Mouse (Mus musculus) megakaryocyte, embryonic 14.5 days (primary cell): ENCODE measurements around the gene Tdrd12. TPM values are rescaled to one million over a fixed set of nuclear protein-coding genes. Genes with fewer than 3 reads are reported as not detected.
"Not testable (repeated sequence)": the region's sequence is repeated elsewhere in the genome, so short reads cannot be mapped to it uniquely, and the experiment has no call there.

Experiments used
- H3K27me3 ChIP-seq: replicated peaks from 2 replicates; pipeline ENCODE3; 2012; ENCODE audit warnings: inconsistent platforms
- H3K36me3 ChIP-seq: replicated peaks from 2 replicates; pipeline ENCODE3; 2012; ENCODE audit warnings: low read length, inconsistent platforms, mixed read lengths
- H3K4me1 ChIP-seq: 2 replicates; pipeline ENCODE4 v1.6.1; 2012; ENCODE audit warnings: inconsistent platforms
- H3K4me3 ChIP-seq: replicated peaks from 2 replicates; pipeline ENCODE3; 2012; ENCODE audit warnings: moderate library complexity, mild to moderate bottlenecking, inconsistent platforms
- H3K9me3 ChIP-seq: 2 replicates; pipeline ENCODE4 v1.6.1; 2012; ENCODE audit warnings: inconsistent platforms
- FLI1 ChIP-seq: IDR thresholded peaks from 2 replicates; pipeline ENCODE4 v1.6.1; 2012; ENCODE audit warnings: low read length, inconsistent platforms, mixed read lengths
- GATA1 ChIP-seq: IDR thresholded peaks from 3 replicates; pipeline ENCODE4 v1.6.1; 2012; ENCODE audit warnings: mixed read lengths, low read length, inconsistent platforms, borderline replicate concordance
- polyA plus RNA-seq: library from polyadenylated mRNA; stranded (reverse); fragments of >175 nt; gene quantifications from 2 replicates; pipeline ENCODE4 v1.2.3, GENCODE M21; 2012; ENCODE audit warnings: low replicate concordance; ENCODE audit not compliant: insufficient read depth

Tdrd12 gene
- 0.12 TPM in 1 of 2 replicates, not detected in the other for polyA plus RNA-seq

DNA sequence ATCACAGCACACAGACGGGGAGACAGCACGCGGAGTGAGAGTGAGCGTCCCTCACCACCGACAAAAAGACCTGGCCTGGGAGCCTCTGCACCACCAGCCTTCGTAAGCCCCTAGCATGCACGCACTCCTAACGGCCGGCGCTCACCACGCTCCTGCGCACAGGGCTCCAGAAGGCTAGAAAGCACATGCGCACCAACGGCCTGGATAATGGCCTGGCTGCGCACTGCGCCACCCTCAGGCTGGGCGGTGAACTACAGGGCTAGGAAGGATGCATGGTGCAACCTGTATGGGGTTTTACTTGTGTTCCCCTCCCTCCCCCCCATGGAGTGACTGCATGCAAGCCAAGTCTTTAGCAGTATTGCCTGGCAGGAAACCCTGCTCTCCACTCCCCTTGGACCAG lies at the start of gene Tdrd12:
Gene Tdrd12, minus strand, starts transcription at position 184 of the 400 bp plus-strand sequence.
- Histone ChIP-seq H3K4me3 (no peak within 1 kb of the TSS), H3K27me3 (peaks cover 6% of the 10 kb centered on the region), H3K4me1 (peaks cover 21% of the 10 kb centered on the region), H3K36me3 (no peaks in the 10 kb centered on the region), H3K9me3 (no peaks in the 10 kb centered on the region)
- TF ChIP-seq GATA1 (no peak), FLI1 (no peak)

- Histone ChIP-seq H3K27me3 (peaks cover 34% of the 10 kb centered on the region), H3K4me1 (peaks cover 66% of the 10 kb centered on the region), H3K9me3 (peaks cover 8% of the 10 kb centered on the region), H3K36me3 (peaks cover 15% of the 10 kb centered on the region), H3K4me3 (peak overlapping the region; percentile 93)
- TF ChIP-seq GATA1 (no peak), FLI1 (no peak)
Observed at GRCm38 (mm10) chr7:35586906-35587445, 49.4 kb upstream of the Tdrd12 start.

- TF ChIP-seq FLI1 (no peak), GATA1 (no peak)
- H3K4me1 ChIP-seq = peaks cover 59% of the 10 kb centered on the region
- peaks cover 40% of the 10 kb centered on the region for H3K27me3 ChIP-seq
- peaks cover 8% of the 10 kb centered on the region for H3K9me3 ChIP-seq
- peak within 1 kb of the TSS; percentile 93 for H3K4me3 ChIP-seq
- peaks cover 8% of the 10 kb centered on the region for H3K36me3 ChIP-seq
Observed at GRCm38 (mm10) chr7:35586055-35586905, 48.7 kb upstream of the Tdrd12 start, which contains the start of gene Ankrd27. TSS of gene Ankrd27 (plus strand) at chr7:35586244.

- H3K36me3 ChIP-seq = no peaks in the 10 kb centered on the region
- peaks cover 49% of the 10 kb centered on the region for H3K27me3 ChIP-seq
- no peak for TF ChIP-seq GATA1
Observed at GRCm38 (mm10) chr7:35585191-35586054, 47.9 kb upstream of the Tdrd12 start, which contains the start of gene Rgs9bp. TSS of gene Rgs9bp (minus strand) at chr7:35585582.

DNA sequence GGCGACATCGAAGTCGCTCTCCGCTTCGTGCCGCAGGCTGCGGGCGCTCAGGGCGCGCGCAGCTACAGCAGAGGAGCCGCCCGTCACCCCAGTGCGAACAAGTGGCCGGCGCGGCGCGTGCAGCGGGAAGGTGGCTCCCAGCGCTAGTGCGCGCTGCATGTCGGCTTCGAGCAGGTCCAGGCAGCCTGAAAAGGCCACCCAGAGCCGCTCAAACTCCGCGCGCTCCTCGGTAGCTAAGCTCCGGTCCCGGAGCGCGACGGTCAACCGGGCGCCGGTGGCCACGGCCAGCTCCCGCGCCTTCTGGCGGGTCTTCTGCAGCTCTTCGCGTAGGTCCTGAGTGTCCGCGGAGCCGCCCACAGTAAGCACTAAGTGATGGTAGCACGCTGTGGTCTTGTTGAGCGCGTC lies 47.2 kb upstream of the Tdrd12 start:
- peak overlapping the region; percentile 93 for H3K4me3 ChIP-seq
- H3K9me3 ChIP-seq = peaks cover 8% of the 10 kb centered on the region
- peaks cover 49% of the 10 kb centered on the region for H3K27me3 ChIP-seq
- TF ChIP-seq FLI1 = no peak
- no peak for TF ChIP-seq GATA1
- no peaks in the 10 kb centered on the region for H3K36me3 ChIP-seq
- peaks cover 52% of the 10 kb centered on the region for H3K4me1 ChIP-seq

More at GRCm38 (mm10) chr7:35585191-35586054, 47.9 kb upstream of the Tdrd12 start, which contains the start of gene Rgs9bp:
- H3K9me3 ChIP-seq = peaks cover 8% of the 10 kb centered on the region
- H3K4me1 ChIP-seq = peaks cover 56% of the 10 kb centered on the region
- H3K4me3 ChIP-seq = peak within 1 kb of the TSS; percentile 93

GRCm38 (mm10) chr7:35584068-35584785 lies 46.7 kb upstream of the Tdrd12 start:
- H3K4me1 ChIP-seq = peaks cover 46% of the 10 kb centered on the region
- H3K36me3 ChIP-seq = no peaks in the 10 kb centered on the region
- H3K9me3 ChIP-seq = peaks cover 8% of the 10 kb centered on the region
- TF ChIP-seq GATA1 (no peak), FLI1 (no peak)
- H3K4me3 ChIP-seq = peak overlapping the region; percentile 93
- peaks cover 50% of the 10 kb centered on the region for H3K27me3 ChIP-seq

DNA sequence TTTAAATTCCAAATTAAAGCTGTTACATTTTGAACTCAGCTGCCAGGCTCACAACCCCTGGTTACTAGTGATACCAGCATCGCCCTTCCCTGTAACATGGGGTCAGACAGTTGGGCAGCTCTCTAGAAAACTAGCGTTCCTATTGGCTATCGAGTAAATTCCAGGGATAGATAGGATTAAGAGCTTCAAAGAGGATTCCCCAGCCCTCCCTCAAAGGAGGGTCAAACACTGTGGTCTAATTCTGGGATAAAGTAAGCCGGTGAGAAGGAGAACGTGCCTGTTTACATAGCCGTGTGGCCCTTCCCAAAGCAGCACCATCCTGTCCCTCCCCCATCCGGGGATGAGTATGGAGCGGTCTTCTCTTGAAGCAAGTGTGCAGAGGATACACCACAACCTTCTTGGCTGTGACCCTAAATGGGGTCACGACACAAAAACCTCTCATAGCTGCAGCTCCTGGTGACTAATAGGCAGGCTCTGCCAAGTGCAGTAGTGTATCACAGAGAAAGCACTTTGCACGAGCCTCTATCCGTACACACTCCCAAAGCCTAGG lies 46.0 kb upstream of the Tdrd12 start:
- H3K9me3 ChIP-seq = peaks cover 8% of the 10 kb centered on the region
- peaks cover 52% of the 10 kb centered on the region for H3K27me3 ChIP-seq
- H3K36me3 ChIP-seq = no peaks in the 10 kb centered on the region
- peak overlapping the region; percentile 93 for H3K4me3 ChIP-seq
- H3K4me1 ChIP-seq = peaks cover 40% of the 10 kb centered on the region
- TF ChIP-seq GATA1 = no peak
- no peak for TF ChIP-seq FLI1

- Histone ChIP-seq H3K27me3 (peaks cover 60% of the 10 kb centered on the region), H3K36me3 (no peaks in the 10 kb centered on the region), H3K4me1 (peaks cover 34% of the 10 kb centered on the region), H3K4me3 (no peak overlapping the region), H3K9me3 (peaks cover 8% of the 10 kb centered on the region)
- TF ChIP-seq GATA1 (no peak), FLI1 (no peak)
Observed at GRCm38 (mm10) chr7:35582719-35583118, 45.2 kb upstream of the Tdrd12 start.

DNA sequence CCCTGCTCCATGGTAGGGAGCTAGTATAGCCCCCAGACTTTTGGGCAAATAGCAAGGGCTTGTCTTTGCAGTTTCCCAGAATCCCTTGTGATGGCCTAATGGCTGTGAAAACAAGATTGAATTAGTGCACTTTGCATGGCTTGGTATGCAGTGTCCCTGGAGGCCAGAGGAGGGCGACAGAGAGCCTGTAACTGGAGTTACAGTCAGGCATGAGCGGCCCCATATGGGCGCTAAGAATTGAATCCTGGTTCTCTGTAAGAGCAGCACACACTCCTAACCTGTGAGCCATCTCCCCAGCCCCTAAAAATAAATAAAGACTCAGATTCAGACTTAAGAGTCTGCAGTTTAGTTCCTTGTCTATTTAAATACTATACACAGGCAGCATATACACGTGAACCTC lies 42.3 kb upstream of the Tdrd12 start:
- Histone ChIP-seq H3K27me3 (peaks cover 73% of the 10 kb centered on the region), H3K36me3 (no peaks in the 10 kb centered on the region), H3K4me1 (peaks cover 17% of the 10 kb centered on the region), H3K4me3 (no peak overlapping the region), H3K9me3 (peaks cover 8% of the 10 kb centered on the region)
- TF ChIP-seq FLI1 = no peak
- no peak for TF ChIP-seq GATA1

GRCm38 (mm10) chr7:35570883-35571282 lies 33.3 kb upstream of the Tdrd12 start:
- not testable (repeated sequence) for H3K4me1 ChIP-seq, H3K4me3 ChIP-seq, H3K9me3 ChIP-seq, H3K36me3 ChIP-seq
- H3K27me3 ChIP-seq = peaks cover 18% of the 10 kb centered on the region

DNA sequence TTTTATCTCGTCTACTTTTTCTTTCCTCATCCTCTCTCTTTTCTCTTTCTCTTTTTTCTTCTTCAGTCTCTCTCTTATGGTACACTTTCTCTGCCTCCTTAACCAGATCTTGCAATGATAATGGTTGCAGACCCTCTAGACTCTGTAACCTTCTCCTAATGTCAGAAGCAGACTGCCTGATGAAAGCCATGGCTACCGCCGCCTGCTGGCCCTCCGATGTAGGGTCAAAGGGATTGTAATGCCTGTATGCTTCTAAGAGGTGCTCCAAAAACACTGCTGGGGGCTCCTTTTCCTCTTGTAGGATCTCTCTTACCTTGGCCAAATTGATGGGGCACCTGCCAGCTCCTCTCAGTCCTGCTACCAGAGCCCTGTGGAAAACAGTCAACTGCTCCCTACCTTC lies 32.2 kb upstream of the Tdrd12 start:
- not testable (repeated sequence) for H3K4me3 ChIP-seq, H3K36me3 ChIP-seq, H3K4me1 ChIP-seq, H3K9me3 ChIP-seq
- H3K27me3 ChIP-seq = peaks cover 10% of the 10 kb centered on the region

DNA sequence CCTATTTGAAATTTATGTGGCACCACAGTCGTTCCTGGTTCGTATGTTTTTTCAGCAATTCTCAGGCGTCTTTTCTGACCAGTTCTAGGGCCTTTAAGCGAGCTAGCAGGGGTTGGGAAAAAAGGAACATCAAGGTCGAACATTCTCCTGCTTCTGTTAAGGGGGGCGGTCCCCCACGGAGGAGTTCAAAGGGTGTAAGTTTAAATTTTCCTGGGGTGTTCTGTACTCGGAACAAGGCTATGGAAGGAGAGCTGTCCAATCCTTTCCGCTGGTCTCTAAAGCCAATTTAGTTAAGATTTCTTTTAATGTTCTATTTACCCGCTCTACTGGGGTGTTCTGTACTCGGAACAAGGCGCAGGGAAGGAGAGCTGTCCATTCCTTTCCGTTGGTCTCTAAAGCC lies 28.4 kb upstream of the Tdrd12 start:
- peaks cover 23% of the 10 kb centered on the region for H3K27me3 ChIP-seq
- H3K4me1 ChIP-seq = peaks cover 13% of the 10 kb centered on the region
- H3K36me3 ChIP-seq, H3K9me3 ChIP-seq, H3K4me3 ChIP-seq: not testable (repeated sequence)

DNA sequence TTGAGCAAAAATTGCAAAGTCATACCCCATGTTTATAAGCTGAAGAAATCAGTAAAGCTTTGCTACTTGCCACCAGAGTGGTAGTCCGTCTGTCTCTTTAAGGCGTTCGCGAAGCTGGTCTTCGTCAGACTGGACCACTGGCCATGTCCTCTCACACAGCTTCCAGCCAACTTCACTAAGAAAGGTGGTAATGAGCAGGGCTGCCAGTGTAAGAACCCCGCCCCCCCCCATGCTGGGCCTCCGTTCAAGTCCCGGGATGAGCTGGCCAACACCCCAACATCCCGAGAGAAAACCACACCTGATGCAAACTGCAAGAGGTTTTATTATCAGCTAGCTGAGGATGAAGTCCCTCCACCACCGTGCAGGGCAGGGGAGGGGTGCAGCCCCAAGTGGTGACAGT lies 27.3 kb upstream of the Tdrd12 start:
- Histone ChIP-seq H3K27me3 (peaks cover 31% of the 10 kb centered on the region), H3K4me1 (peaks cover 24% of the 10 kb centered on the region)
- not testable (repeated sequence) for H3K36me3 ChIP-seq, H3K9me3 ChIP-seq, H3K4me3 ChIP-seq
